Mouse (Mus musculus): ENCODE data around the gene Gm36864. TPM values are rescaled to one million over a fixed set of nuclear protein-coding genes. Genes with fewer than 3 reads are reported as not detected.
"Not testable (repeated sequence)": the region's sequence is repeated elsewhere in the genome, so short reads cannot be mapped to it uniquely, and the experiment has no call there.

The Gm36864 gene
- total and polyA plus RNA-seq, 2 experiments from 2014 or later, result not detected

DNA sequence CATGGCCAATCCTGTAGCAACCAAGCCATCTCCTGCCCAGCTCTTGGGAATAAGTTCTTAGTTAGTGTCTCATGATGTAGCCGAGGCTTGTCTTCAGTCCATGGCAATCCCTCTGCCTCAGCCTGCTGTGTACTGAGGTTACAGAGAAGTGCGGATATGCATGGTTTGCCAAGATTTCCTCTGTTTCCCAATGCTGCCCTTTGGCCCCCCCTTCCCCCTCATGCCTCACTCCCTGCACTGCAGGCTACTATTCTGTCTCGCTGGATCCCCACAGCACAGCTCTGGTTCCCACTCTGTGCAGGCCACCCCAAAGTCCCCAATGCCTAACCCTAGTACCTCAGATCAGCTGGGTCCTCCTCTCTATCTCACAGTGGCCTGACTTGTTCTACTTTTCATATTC lies 27.7 kb upstream of the Gm36864 start:
- ATAC-seq (ENCODE audit: insufficient read depth, low read depth) (no peak), DNase-seq (ENCODE audit: low spot score) (no peak)
- Histone ChIP-seq H3K4me3 (ENCODE audit: low read depth, low read length) (no peak overlapping the region), H3K9me3 (replicated peaks; ENCODE audit: control insufficient read depth, low read length) (no peaks in the 10 kb centered on the region), H3K27me3 (ENCODE audit: control insufficient read depth, insufficient read depth, low read length) (0 out of 2 replicates have a peak, but pooled peaks cover 3% of the 10 kb centered on the region), H3K4me2 (ENCODE audit: low read depth, low read length) (no peak overlapping the region), H3K36me3 (replicated peaks; ENCODE audit: control insufficient read depth, insufficient read depth, low read length) (no peaks in the 10 kb centered on the region), H3K9ac (replicated peaks; ENCODE audit: low read depth, low read length) (no peak overlapping the region), H3K4me1 (ENCODE audit: control insufficient read depth, insufficient read depth) (no peaks in the 10 kb centered on the region), H3K27ac (ENCODE audit: low read depth) (no peak overlapping the region)
- 72% methylated on average over 3 of the region's 3 CpGs for WGBS
- TF ChIP-seq EP300 (IDR thresholded peaks at IDR 0.05; ENCODE audit: low read depth), result no peak
- TF ChIP-seq CTCF (IDR thresholded peaks at IDR 0.05; ENCODE audit: low read depth), result no peak

DNA sequence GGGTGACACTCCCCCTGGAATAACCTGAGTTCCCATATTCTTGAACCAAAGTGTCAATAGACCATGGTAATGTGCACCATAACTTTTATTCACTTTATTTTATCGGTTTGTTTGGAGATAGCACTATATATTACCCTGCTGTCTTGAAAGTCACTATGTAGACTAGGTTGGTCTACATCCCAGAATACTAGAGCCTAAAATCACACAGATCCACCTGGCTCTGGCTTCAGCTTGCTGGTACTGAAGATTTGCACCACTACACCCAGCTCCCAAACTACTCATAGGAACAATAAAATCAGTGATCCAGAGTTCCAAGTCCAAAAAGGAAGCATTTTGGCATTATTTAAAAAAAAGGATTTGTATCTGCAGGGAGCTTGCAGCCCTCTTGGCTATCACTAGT lies 20.3 kb upstream of the Gm36864 start, which contains the start of gene Klk1b5:
Gene Klk1b5 (plus strand): TSS at position 301 of the 400 bp plus-strand sequence.
- Histone ChIP-seq H3K27me3 (ENCODE audit: control insufficient read depth, insufficient read depth, low read length) (no peaks in the 10 kb centered on the region), H3K9ac (replicated peaks; ENCODE audit: low read depth, low read length) (no peak within 1 kb of the TSS), H3K36me3 (replicated peaks; ENCODE audit: control insufficient read depth, insufficient read depth, low read length) (no peaks in the 10 kb centered on the region), H3K27ac (ENCODE audit: low read depth) (no peak within 1 kb of the TSS), H3K4me1 (ENCODE audit: control insufficient read depth, insufficient read depth) (no peaks in the 10 kb centered on the region), H3K4me3 (ENCODE audit: low read depth, low read length) (no peak within 1 kb of the TSS), H3K9me3 (replicated peaks; ENCODE audit: control insufficient read depth, low read length) (no peaks in the 10 kb centered on the region), H3K4me2 (ENCODE audit: low read depth, low read length) (no peak within 1 kb of the TSS)
- DNase-seq (ENCODE audit: low spot score), result no peak
- WGBS, result 57% methylated on average over 1 of the region's 1 CpGs
- no peak for ATAC-seq (ENCODE audit: insufficient read depth, low read depth)
- TF ChIP-seq CTCF (IDR thresholded peaks at IDR 0.05; ENCODE audit: low read depth), result no peak
- no peak for TF ChIP-seq EP300 (IDR thresholded peaks at IDR 0.05; ENCODE audit: low read depth)

DNA sequence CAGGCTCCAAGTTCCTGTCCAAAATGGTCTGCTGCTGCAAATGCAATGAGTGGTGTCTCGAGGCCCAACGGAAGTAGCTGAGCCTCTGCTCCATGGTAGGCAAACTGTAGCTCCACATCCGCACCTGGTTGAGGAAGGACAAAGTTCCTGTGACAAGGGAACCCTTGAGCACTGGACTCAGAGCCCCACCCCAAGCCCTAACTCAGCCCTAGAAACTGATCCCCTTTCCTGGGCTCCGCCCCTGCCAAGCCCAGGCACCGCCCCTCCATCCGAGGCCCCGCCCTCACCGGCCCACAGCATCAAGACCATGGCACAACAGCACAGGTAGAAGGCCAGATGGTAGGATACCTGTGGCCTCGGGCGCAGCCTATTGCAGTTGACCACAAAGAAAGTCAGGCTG lies 14.4 kb upstream of the Gm36864 start:
- H3K9me3 ChIP-seq (replicated peaks; ENCODE audit: control insufficient read depth, low read length); DNase-seq (ENCODE audit: low spot score); ATAC-seq (ENCODE audit: insufficient read depth, low read depth); H3K36me3 ChIP-seq (replicated peaks; ENCODE audit: control insufficient read depth, insufficient read depth, low read length); H3K4me1 ChIP-seq (ENCODE audit: control insufficient read depth, insufficient read depth); H3K27me3 ChIP-seq (ENCODE audit: control insufficient read depth, insufficient read depth, low read length); H3K9ac ChIP-seq (replicated peaks; ENCODE audit: low read depth, low read length); H3K4me3 ChIP-seq (ENCODE audit: low read depth, low read length); H3K4me2 ChIP-seq (ENCODE audit: low read depth, low read length); H3K27ac ChIP-seq (ENCODE audit: low read depth): not testable (repeated sequence)
- 53% methylated on average over 8 of the region's 10 CpGs for WGBS

DNA sequence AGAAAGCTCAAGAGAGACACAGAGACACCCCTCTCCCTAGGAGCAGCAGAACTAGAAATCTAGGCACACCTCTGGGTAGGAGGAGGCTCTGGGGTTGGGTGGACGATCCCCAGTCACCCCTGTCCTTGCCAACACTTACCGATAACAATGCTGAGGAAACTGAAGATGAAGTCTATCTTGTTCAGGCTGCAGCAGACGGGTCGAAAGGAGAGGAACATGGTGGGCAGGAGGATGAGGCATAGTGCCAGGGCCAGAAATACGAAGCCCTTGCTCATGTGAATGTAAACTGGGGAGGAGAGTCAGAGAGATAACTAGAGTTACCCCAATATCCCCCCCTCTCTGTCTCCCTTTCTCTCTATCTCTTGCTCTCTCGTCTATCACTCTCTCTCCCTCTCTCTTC lies 13.6 kb upstream of the Gm36864 start:
- WGBS, result 41% methylated on average over 6 of the region's 6 CpGs
- not testable (repeated sequence) for ATAC-seq (ENCODE audit: insufficient read depth, low read depth)

DNA sequence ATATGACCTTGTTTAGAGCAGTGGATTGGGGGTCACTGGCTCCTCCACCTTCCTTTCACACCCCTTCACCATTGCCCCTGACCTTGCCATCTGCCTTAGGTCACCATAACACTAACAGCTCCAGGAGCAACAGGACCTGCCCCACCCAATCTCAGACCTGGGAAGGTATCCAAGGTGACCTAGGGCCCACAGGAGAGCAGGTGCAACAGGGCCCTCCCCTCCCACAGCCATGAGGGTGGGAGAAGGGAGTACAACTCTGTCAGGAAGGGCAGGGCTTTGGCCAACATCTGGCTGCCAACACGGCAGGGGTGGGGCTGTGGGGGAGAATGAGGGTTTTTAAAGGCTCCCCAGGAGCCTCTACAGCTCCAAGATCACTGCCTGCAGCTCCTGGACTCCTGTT lies 10.9 kb upstream of the Gm36864 start, which contains the start of gene Klk1:
Gene Klk1 (plus strand): TSS at position 285 of the 400 bp plus-strand sequence.
- H3K9ac ChIP-seq (replicated peaks; ENCODE audit: low read depth, low read length), result no peak within 1 kb of the TSS
- H3K4me3 ChIP-seq (ENCODE audit: low read depth, low read length), result no peak within 1 kb of the TSS
- H3K27ac ChIP-seq (ENCODE audit: low read depth), result no peak within 1 kb of the TSS
- DNase-seq (ENCODE audit: low spot score) (no peak), ATAC-seq (ENCODE audit: insufficient read depth, low read depth) (no peak)
- TF ChIP-seq CTCF (IDR thresholded peaks at IDR 0.05; ENCODE audit: low read depth), result no peak
- no peak for TF ChIP-seq EP300 (IDR thresholded peaks at IDR 0.05; ENCODE audit: low read depth)
- no peak within 1 kb of the TSS for H3K4me2 ChIP-seq (ENCODE audit: low read depth, low read length)
- no peaks in the 10 kb centered on the region for H3K4me1 ChIP-seq (ENCODE audit: control insufficient read depth, insufficient read depth)
- no peaks in the 10 kb centered on the region for H3K36me3 ChIP-seq (replicated peaks; ENCODE audit: control insufficient read depth, insufficient read depth, low read length)
- no peaks in the 10 kb centered on the region for H3K27me3 ChIP-seq (ENCODE audit: control insufficient read depth, insufficient read depth, low read length)
- WGBS, result 50% methylated on average over 1 of the region's 1 CpGs
- H3K9me3 ChIP-seq (replicated peaks; ENCODE audit: control insufficient read depth, low read length), result no peaks in the 10 kb centered on the region

More for the DNA sequence above, 13.6 kb upstream of the Gm36864 start:
- not testable (repeated sequence) for H3K9ac ChIP-seq (replicated peaks; ENCODE audit: low read depth, low read length); DNase-seq (ENCODE audit: low spot score); H3K4me1 ChIP-seq (ENCODE audit: control insufficient read depth, insufficient read depth); H3K4me3 ChIP-seq (ENCODE audit: low read depth, low read length); H3K36me3 ChIP-seq (replicated peaks; ENCODE audit: control insufficient read depth, insufficient read depth, low read length); H3K4me2 ChIP-seq (ENCODE audit: low read depth, low read length); H3K27me3 ChIP-seq (ENCODE audit: control insufficient read depth, insufficient read depth, low read length); H3K27ac ChIP-seq (ENCODE audit: low read depth); H3K9me3 ChIP-seq (replicated peaks; ENCODE audit: control insufficient read depth, low read length)

DNA sequence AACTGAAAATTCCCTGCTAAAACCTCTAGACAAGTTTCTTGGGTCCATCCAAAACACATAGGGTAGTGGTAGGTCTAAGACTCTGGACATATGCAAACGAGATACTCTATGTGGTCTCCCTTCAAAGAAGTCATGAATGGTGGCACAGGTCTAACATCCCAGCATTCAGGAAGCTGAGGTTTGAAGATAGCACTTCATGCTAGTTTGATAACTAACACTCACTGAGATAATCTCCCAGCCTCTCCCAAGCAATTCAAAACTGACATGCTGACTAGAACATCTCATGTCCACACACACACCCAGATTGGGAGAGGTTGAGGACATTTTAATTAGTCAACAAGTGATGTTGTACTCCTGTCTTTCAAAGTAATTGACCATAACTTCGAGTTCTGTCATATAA lies 3.9 kb downstream of the Gm36864 start:
- WGBS, result 36% methylated on average over 2 of the region's 2 CpGs
- Histone ChIP-seq H3K9ac (replicated peaks; ENCODE audit: low read depth, low read length) (no peak overlapping the region), H3K4me1 (ENCODE audit: control insufficient read depth, insufficient read depth) (no peaks in the 10 kb centered on the region), H3K4me3 (ENCODE audit: low read depth, low read length) (no peak overlapping the region), H3K27ac (ENCODE audit: low read depth) (no peak overlapping the region), H3K27me3 (ENCODE audit: control insufficient read depth, insufficient read depth, low read length) (no peaks in the 10 kb centered on the region), H3K36me3 (replicated peaks; ENCODE audit: control insufficient read depth, insufficient read depth, low read length) (no peaks in the 10 kb centered on the region), H3K4me2 (ENCODE audit: low read depth, low read length) (no peak overlapping the region), H3K9me3 (replicated peaks; ENCODE audit: control insufficient read depth, low read length) (no peaks in the 10 kb centered on the region)
- TF ChIP-seq CTCF (IDR thresholded peaks at IDR 0.05; ENCODE audit: low read depth) (no peak), EP300 (IDR thresholded peaks at IDR 0.05; ENCODE audit: low read depth) (no peak)
- DNase-seq (ENCODE audit: low spot score) (no peak), ATAC-seq (ENCODE audit: insufficient read depth, low read depth) (no peak)

Measured in heart, postnatal 0 days (tissue).